Mouse (Mus musculus) heart, embryonic 15.5 days (tissue): ENCODE results near the gene Rtl1. TPM values are rescaled to one million over a fixed set of nuclear protein-coding genes. Genes with fewer than 3 reads are reported as not detected.

Experiments
- ATAC-seq: fragments of 200-750 bp; cut with Nextera tagmentation; replicated peaks from 2 replicates; pipeline ENCODE4 v1.8.0; 2017; ENCODE audit warnings: low read depth, moderate TSS enrichment; ENCODE audit not compliant: insufficient number of reproducible peaks, insufficient read depth, low FRiP score
- H3K27ac ChIP-seq: fragments of 300-500 bp; sonication (generic); 2 replicates; pipeline ENCODE4 v1.5.1; 2015; ENCODE audit warnings: mild to moderate bottlenecking, inconsistent platforms
- H3K27me3 ChIP-seq: fragments of 300-500 bp; sonication (generic); 2 replicates; pipeline ENCODE4 v1.6.1; 2015; ENCODE audit warnings: inconsistent platforms
- H3K36me3 ChIP-seq: fragments of 300-500 bp; sonication (generic); 2 replicates; pipeline ENCODE4 v1.6.1; 2015; ENCODE audit warnings: mild to moderate bottlenecking, inconsistent platforms
- H3K4me1 ChIP-seq: fragments of 300-500 bp; sonication (generic); replicated peaks from 2 replicates; pipeline ENCODE4 v1.6.1; 2015; ENCODE audit warnings: inconsistent platforms
- H3K4me2 ChIP-seq: fragments of 300-500 bp; sonication (generic); 2 replicates; pipeline ENCODE4 v1.6.1; 2015; ENCODE audit warnings: inconsistent platforms, mild to moderate bottlenecking, moderate library complexity
- H3K4me3 ChIP-seq: fragments of 300-500 bp; sonication (generic); 2 replicates; pipeline ENCODE4 v1.5.1; 2015; ENCODE audit warnings: mild to moderate bottlenecking, inconsistent platforms
- H3K9ac ChIP-seq: fragments of 300-500 bp; sonication (generic); 2 replicates; pipeline ENCODE4 v1.6.1; 2015; ENCODE audit warnings: mild to moderate bottlenecking, inconsistent platforms
- H3K9me3 ChIP-seq: fragments of 300-500 bp; sonication (generic); replicated peaks from 2 replicates; pipeline ENCODE4 v1.6.1; 2016; ENCODE audit warnings: inconsistent platforms
- WGBS: fragments of 180-500 bp; shearing (Covaris S2); methylation state at CpG from one replicate; pipeline ENCODE4 v1.1.7; 2015; ENCODE audit warnings: mixed read lengths; 5-methylcytosine and 5-hydroxymethylcytosine counted together
- polyA plus RNA-seq: library from polyadenylated mRNA; unstranded; fragments of >200 nt; fragmentation: Nextera tagmentation; extraction: Ambion mirVana; gene quantifications from 2 replicates; pipeline ENCODE4 v1.2.1, GENCODE M21; 2015

Rtl1 gene
- polyA plus RNA-seq, 1 experiment from 2014 or later: 0.47 TPM

GRCm38 (mm10) chr12:109560111-109560695, 39.9 kb downstream of the Rtl1 start:
- H3K36me3 ChIP-seq: 0 out of 2 replicates have a peak, but pooled peaks cover 3% of the 10 kb centered on the region
- no peak overlapping the region for H3K4me3 ChIP-seq
- no peaks in the 10 kb centered on the region for H3K27me3 ChIP-seq
- no peak for ATAC-seq
- no peak overlapping the region for H3K9ac ChIP-seq
- 85% methylated on average over 10 of the region's 10 CpGs for WGBS
- H3K4me1 ChIP-seq: no peaks in the 10 kb centered on the region
- no peak overlapping the region for H3K27ac ChIP-seq
- no peaks in the 10 kb centered on the region for H3K9me3 ChIP-seq
- H3K4me2 ChIP-seq: no peak overlapping the region

GRCm38 (mm10) chr12:109558891-109559487, 41.1 kb downstream of the Rtl1 start:
- no peak overlapping the region for H3K4me2 ChIP-seq
- H3K9ac ChIP-seq: no peak overlapping the region
- ATAC-seq: no peak
- H3K27me3 ChIP-seq: no peaks in the 10 kb centered on the region
- no peak overlapping the region for H3K4me3 ChIP-seq
- H3K36me3 ChIP-seq: 0 out of 2 replicates have a peak, but pooled peaks cover 3% of the 10 kb centered on the region
- 84% methylated on average over 7 of the region's 7 CpGs for WGBS
- no peaks in the 10 kb centered on the region for H3K4me1 ChIP-seq
- H3K9me3 ChIP-seq: no peaks in the 10 kb centered on the region
- H3K27ac ChIP-seq: no peak overlapping the region

- Histone ChIP-seq H3K36me3 (0 out of 2 replicates have a peak, but pooled peaks cover 3% of the 10 kb centered on the region), H3K4me3 (no peak overlapping the region), H3K4me2 (no peak overlapping the region), H3K27ac (no peak overlapping the region), H3K4me1 (no peaks in the 10 kb centered on the region), H3K27me3 (no peaks in the 10 kb centered on the region), H3K9me3 (no peaks in the 10 kb centered on the region), H3K9ac (no peak overlapping the region)
- 83% methylated on average over 12 of the region's 12 CpGs for WGBS
- no peak for ATAC-seq
These were observed 41.8 kb downstream of the Rtl1 start for GRCm38 (mm10) chr12:109558226-109558824.

GRCm38 (mm10) chr12:109555837-109556409, 44.2 kb downstream of the Rtl1 start:
- no peak overlapping the region for H3K9ac ChIP-seq
- H3K4me1 ChIP-seq: no peaks in the 10 kb centered on the region
- peaks cover 3% of the 10 kb centered on the region; the same call in 1 of the 2 replicates for H3K36me3 ChIP-seq
- no peak overlapping the region for H3K4me2 ChIP-seq
- H3K27me3 ChIP-seq: no peaks in the 10 kb centered on the region
- WGBS: 68% methylated on average over 15 of the region's 15 CpGs
- ATAC-seq: no peak
- H3K27ac ChIP-seq: no peak overlapping the region
- H3K9me3 ChIP-seq: no peaks in the 10 kb centered on the region
- H3K4me3 ChIP-seq: no peak overlapping the region

- Histone ChIP-seq H3K36me3 (peaks cover 3% of the 10 kb centered on the region; the same call in 1 of the 2 replicates), H3K4me2 (no peak overlapping the region), H3K9ac (no peak overlapping the region), H3K27ac (no peak overlapping the region), H3K4me1 (no peaks in the 10 kb centered on the region), H3K9me3 (no peaks in the 10 kb centered on the region), H3K27me3 (no peaks in the 10 kb centered on the region), H3K4me3 (no peak overlapping the region)
- WGBS: 83% methylated on average over 1 of the region's 1 CpGs
- no peak for ATAC-seq
These were observed 46.6 kb downstream of the Rtl1 start for GRCm38 (mm10) chr12:109553568-109553967.

- Histone ChIP-seq H3K27ac (no peak overlapping the region), H3K4me2 (no peak overlapping the region), H3K4me3 (no peak overlapping the region), H3K36me3 (peaks cover 3% of the 10 kb centered on the region; the same call in 1 of the 2 replicates), H3K9me3 (no peaks in the 10 kb centered on the region), H3K4me1 (no peaks in the 10 kb centered on the region), H3K9ac (no peak overlapping the region), H3K27me3 (no peaks in the 10 kb centered on the region)
- no peak for ATAC-seq
- WGBS: 65% methylated on average over 18 of the region's 18 CpGs
These were observed 47.2 kb downstream of the Rtl1 start for GRCm38 (mm10) chr12:109552754-109553525.

GRCm38 (mm10) chr12:109551771-109552170, 48.4 kb downstream of the Rtl1 start:
- Histone ChIP-seq H3K27ac (no peak overlapping the region), H3K4me2 (no peak overlapping the region), H3K36me3 (no peaks in the 10 kb centered on the region; the same call in 1 of the 2 replicates), H3K4me1 (no peaks in the 10 kb centered on the region), H3K9me3 (no peaks in the 10 kb centered on the region), H3K9ac (no peak overlapping the region), H3K4me3 (no peak overlapping the region), H3K27me3 (no peaks in the 10 kb centered on the region)
- ATAC-seq: no peak
- WGBS: 74% methylated on average over 2 of the region's 2 CpGs

GRCm38 (mm10) chr12:109547085-109547484, 53.0 kb downstream of the Rtl1 start:
- 0 out of 2 replicates have a peak, but pooled peaks cover 5% of the 10 kb centered on the region for H3K9me3 ChIP-seq
- H3K27me3 ChIP-seq: no peaks in the 10 kb centered on the region
- H3K4me2 ChIP-seq: no peak overlapping the region
- H3K4me3 ChIP-seq: no peak overlapping the region
- H3K4me1 ChIP-seq: no peaks in the 10 kb centered on the region
- no peak overlapping the region for H3K27ac ChIP-seq
- no peak overlapping the region for H3K9ac ChIP-seq
- no peak for ATAC-seq
- H3K36me3 ChIP-seq: no peaks in the 10 kb centered on the region; the same call in 1 of the 2 replicates
- 50% methylated on average over 2 of the region's 2 CpGs for WGBS

- 0 out of 2 replicates have a peak, but pooled peaks cover 5% of the 10 kb centered on the region for H3K9me3 ChIP-seq
- 68% methylated on average over 30 of the region's 30 CpGs for WGBS
- H3K27ac ChIP-seq: no peak overlapping the region
These were observed 54.0 kb downstream of the Rtl1 start for GRCm38 (mm10) chr12:109545875-109546732.

GRCm38 (mm10) chr12:109543281-109543923, 56.7 kb downstream of the Rtl1 start:
- Histone ChIP-seq H3K4me3 (no peak overlapping the region), H3K27me3 (no peaks in the 10 kb centered on the region), H3K4me2 (no peak overlapping the region), H3K27ac (no peak overlapping the region), H3K36me3 (no peaks in the 10 kb centered on the region), H3K9me3 (peaks cover 16% of the 10 kb centered on the region; the same call in 1 of the 2 replicates), H3K9ac (no peak overlapping the region), H3K4me1 (no peaks in the 10 kb centered on the region)
- no peak for ATAC-seq
- WGBS: 89% methylated on average over 4 of the region's 4 CpGs

More at GRCm38 (mm10) chr12:109545875-109546732, 54.0 kb downstream of the Rtl1 start:
- H3K4me3 ChIP-seq: no peak overlapping the region
- no peak overlapping the region for H3K4me2 ChIP-seq
- no peaks in the 10 kb centered on the region for H3K36me3 ChIP-seq
- no peak overlapping the region for H3K9ac ChIP-seq
- no peaks in the 10 kb centered on the region for H3K4me1 ChIP-seq
- H3K27me3 ChIP-seq: no peaks in the 10 kb centered on the region
- no peak for ATAC-seq
